Mouse (Mus musculus) WW6 (cell line): ENCODE results near the gene Gmip.

Source experiments
- DNase-seq: peaks from one replicate; pipeline ENCODE4 v3.0.0-alpha.2; 2013; ENCODE audit warnings: low read depth, low spot score

Gene Gmip

GRCm38 (mm10) chr8:69803366-69803765 lies 5.1 kb upstream of the Gmip start:
- no peak for DNase-seq

GRCm38 (mm10) chr8:69804537-69804936 lies 3.9 kb upstream of the Gmip start:
- no peak for DNase-seq

GRCm38 (mm10) chr8:69805086-69805485 lies 3.4 kb upstream of the Gmip start:
- DNase-seq: no peak

GRCm38 (mm10) chr8:69805491-69805890 lies 3.0 kb upstream of the Gmip start:
- DNase-seq: no peak

- no peak for DNase-seq
These were observed 1.2 kb upstream of the Gmip start for GRCm38 (mm10) chr8:69807236-69807635.

- DNase-seq: no peak
These were observed 455 bp downstream of the Gmip start for GRCm38 (mm10) chr8:69808864-69809403.

GRCm38 (mm10) chr8:69809820-69810219 lies 1.3 kb downstream of the Gmip start:
- DNase-seq: no peak

GRCm38 (mm10) chr8:69814881-69815280 lies 6.4 kb downstream of the Gmip start:
- DNase-seq: no peak

- no peak for DNase-seq
These were observed 6.9 kb downstream of the Gmip start for GRCm38 (mm10) chr8:69815396-69815795.

- no peak for DNase-seq
These were observed 12.0 kb downstream of the Gmip start for GRCm38 (mm10) chr8:69820466-69820865.

GRCm38 (mm10) chr8:69821971-69822385 lies 13.5 kb downstream of the Gmip start:
- DNase-seq: no peak

- DNase-seq: peak; percentile 75
These were observed 14.1 kb downstream of the Gmip start, which contains the start of gene Lpar2 for GRCm38 (mm10) chr8:69822386-69823191. Gene Lpar2 (plus strand): TSS chr8:69822429.

- DNase-seq: no peak
These were observed 17.9 kb downstream of the Gmip start for GRCm38 (mm10) chr8:69826371-69826770.

- DNase-seq: peak; percentile 98
These were observed 23.9 kb downstream of the Gmip start, which contains the start of gene Pbx4 for GRCm38 (mm10) chr8:69832298-69832853. Gene Pbx4 (plus strand): TSS chr8:69832491.

- DNase-seq: no peak
These were observed 28.7 kb downstream of the Gmip start for GRCm38 (mm10) chr8:69837057-69837682.

- no peak for DNase-seq
These were observed 38.9 kb downstream of the Gmip start for GRCm38 (mm10) chr8:69847167-69848065.

- DNase-seq: peak; percentile 65
These were observed 40.5 kb downstream of the Gmip start for GRCm38 (mm10) chr8:69848951-69849350.

- DNase-seq: peak; percentile 67
These were observed 41.4 kb downstream of the Gmip start for GRCm38 (mm10) chr8:69849899-69850298.

- DNase-seq: no peak
These were observed 42.5 kb downstream of the Gmip start for GRCm38 (mm10) chr8:69850926-69851506.

- no peak for DNase-seq
These were observed 45.4 kb downstream of the Gmip start for GRCm38 (mm10) chr8:69853869-69854268.

- no peak for DNase-seq
These were observed 52.3 kb downstream of the Gmip start for GRCm38 (mm10) chr8:69860807-69861206.
